Mouse (Mus musculus) brain, embryonic 14.5 days (tissue): ENCODE results near the gene Slc26a3.

ENCODE experiments used
- CTCF ChIP-seq: fragments of 200-500 bp; IDR thresholded peaks from 2 replicates; pipeline ENCODE4 v1.5.1; 2012; ENCODE audit warnings: inconsistent platforms, mild to moderate bottlenecking, moderate library complexity, borderline replicate concordance; ENCODE audit not compliant: insufficient read depth, insufficient read length; ENCODE audit errors: extremely low read depth
- POLR2A ChIP-seq: fragments of 200-500 bp; IDR thresholded peaks from 2 replicates; pipeline ENCODE4 v1.6.1; 2012; ENCODE audit warnings: mild to moderate bottlenecking, inconsistent platforms, borderline replicate concordance; ENCODE audit not compliant: poor library complexity, insufficient read depth, insufficient read length, severe bottlenecking; ENCODE audit errors: extremely low read depth

GRCm38 (mm10) chr12:31421901-31422574 is 31.4 kb downstream of the Slc26a3 start:
- no peak for TF ChIP-seq POLR2A
- no peak for TF ChIP-seq CTCF
